Comparison of ENCODE assay signal across 10 mouse cellular contexts in the genomic region with DNA sequence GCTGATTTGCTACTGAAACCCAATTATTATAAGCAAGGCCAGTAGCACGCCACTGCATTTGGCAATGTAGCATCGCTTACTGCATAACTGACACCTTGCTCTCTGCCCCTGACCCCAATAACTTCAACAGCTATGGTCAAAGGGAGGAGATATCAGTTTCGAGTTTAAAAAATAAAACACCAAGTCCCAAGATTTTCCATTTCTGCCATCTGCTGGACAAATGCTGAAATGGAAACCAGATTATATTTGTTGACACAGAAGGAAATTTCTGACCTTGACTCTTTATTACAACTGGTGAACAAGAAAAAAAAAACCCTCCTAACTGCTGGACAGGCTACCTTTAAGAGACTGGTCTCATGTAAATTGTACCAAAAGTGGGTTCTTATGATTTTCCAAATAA. TPM values are rescaled to one million over a fixed set of nuclear protein-coding genes. Genes with fewer than 3 reads are reported as not detected.
DNase-seq lines count a peak whose midpoint lies in the region; ATAC-seq and TF ChIP-seq lines count a peak whose summit lies in the region.
"Had no signal": no experiment of that assay in that cellular context is flagged by ENCODE, and none has a peak within 500 bp of the region (broad histone marks: within the 10 kb centered on the region; RNA-seq: fewer than 3 reads in every experiment).

No protein-coding gene starts in this region.

- H3K4me3 ChIP-seq in heart, adult 2 months: no peak overlapping the region
- no peak overlapping the region for H3K4me3 ChIP-seq in heart, embryonic 12.5 days
- H3K4me3 ChIP-seq in liver, embryonic 14.5 days (ENCODE audit: insufficient read depth in 1 of 2, low read depth in 2 of 2, low read length in 2 of 2): no peak overlapping the region
- no peak overlapping the region for H3K4me3 ChIP-seq in forebrain, embryonic 13.5 days
- H3K4me3 ChIP-seq: hindbrain, embryonic 15.5 days had no signal

- no peak overlapping the region for H3K27ac ChIP-seq in heart, adult 2 months
- H3K27ac ChIP-seq in heart, embryonic 12.5 days (ENCODE audit: poor library complexity, severe bottlenecking): no peak overlapping the region
- H3K27ac ChIP-seq in liver, embryonic 14.5 days: no peak overlapping the region
- no peak overlapping the region for H3K27ac ChIP-seq in forebrain, embryonic 13.5 days
- H3K27ac ChIP-seq: hindbrain, embryonic 15.5 days had no signal

- no peak overlapping the region for H3K9ac ChIP-seq in heart, adult 2 months (ENCODE audit: low read depth, low read length)
- H3K9ac ChIP-seq in heart, embryonic 12.5 days: no peak overlapping the region
- no peak overlapping the region for H3K9ac ChIP-seq in liver, embryonic 14.5 days (replicated peaks)
- no peak overlapping the region for H3K9ac ChIP-seq in forebrain, embryonic 13.5 days
- H3K9ac ChIP-seq: hindbrain, embryonic 15.5 days had no signal

- no peaks in the 10 kb centered on the region for H3K79me2 ChIP-seq in heart, adult 2 months (replicated peaks; ENCODE audit: control insufficient read depth, insufficient read depth, low read length)

- TF ChIP-seq CTCF in heart, adult 2 months (IDR thresholded peaks at IDR 0.05): peak; percentile 72
- TF ChIP-seq CTCF in liver, embryonic 14.5 days (IDR thresholded peaks at IDR 0.05; ENCODE audit: low read depth): peak; percentile 7; the same call in 1 of the 2 replicates

- WGBS in heart, adult 2 months: 43% methylated on average over 3 of the region's 3 CpGs
- WGBS in heart, embryonic 12.5 days: 57% methylated on average over 3 of the region's 3 CpGs
- 48% methylated on average over 3 of the region's 3 CpGs for WGBS in liver, embryonic 14.5 days (ENCODE audit: insufficient replicate concordance)
- 60% methylated on average over 3 of the region's 3 CpGs for WGBS in forebrain, embryonic 13.5 days

- H3K4me1 ChIP-seq in heart, adult 2 months (ENCODE audit: control insufficient read depth, insufficient read depth, low read length): no peaks in the 10 kb centered on the region; the same call in 1 of the 2 replicates
- H3K4me1 ChIP-seq in heart, embryonic 12.5 days (replicated peaks): no peaks in the 10 kb centered on the region
- H3K4me1 ChIP-seq in liver, embryonic 14.5 days (replicated peaks; ENCODE audit: control insufficient read depth in 2 of 2, insufficient read depth in 2 of 2, low read length in 1 of 2): no peaks in the 10 kb centered on the region
- peaks cover 20% of the 10 kb centered on the region for H3K4me1 ChIP-seq in forebrain, embryonic 13.5 days

- no peaks in the 10 kb centered on the region for H3K27me3 ChIP-seq in heart, adult 2 months (ENCODE audit: control insufficient read depth, insufficient read depth, low read length)
- H3K27me3 ChIP-seq in heart, embryonic 12.5 days (replicated peaks): no peaks in the 10 kb centered on the region
- H3K27me3 ChIP-seq in liver, embryonic 14.5 days (ENCODE audit: control insufficient read depth, insufficient read depth, low read length): no peaks in the 10 kb centered on the region
- H3K27me3 ChIP-seq in forebrain, embryonic 13.5 days: no peaks in the 10 kb centered on the region
- H3K27me3 ChIP-seq: hindbrain, embryonic 15.5 days had no signal

- H3K4me2 ChIP-seq in heart, embryonic 12.5 days: no peak overlapping the region
- H3K4me2 ChIP-seq in liver, embryonic 14.5 days (ENCODE audit: low read depth): no peak overlapping the region
- H3K4me2 ChIP-seq in forebrain, embryonic 13.5 days: no peak overlapping the region
- H3K4me2 ChIP-seq: hindbrain, embryonic 15.5 days had no signal

- ATAC-seq in heart, embryonic 12.5 days (ENCODE audit: insufficient number of reproducible peaks, low FRiP score): no peak
- no peak for ATAC-seq in liver, embryonic 14.5 days (ENCODE audit: insufficient read depth)
- no peak for ATAC-seq in forebrain, embryonic 13.5 days

- TF ChIP-seq EP300 in heart, adult 2 months (IDR thresholded peaks at IDR 0.05; ENCODE audit: insufficient read depth, low read depth, low read length): no peak
- TF ChIP-seq EP300 in liver, embryonic 14.5 days (IDR thresholded peaks at IDR 0.05; ENCODE audit: low read depth): no peak

- no peaks in the 10 kb centered on the region for H3K9me3 ChIP-seq in heart, embryonic 12.5 days (replicated peaks)
- no peaks in the 10 kb centered on the region for H3K9me3 ChIP-seq in liver, embryonic 14.5 days (ENCODE audit: control insufficient read depth, low read length)
- no peaks in the 10 kb centered on the region for H3K9me3 ChIP-seq in forebrain, embryonic 13.5 days (replicated peaks)
- H3K9me3 ChIP-seq: hindbrain, embryonic 15.5 days had no signal

- no peak for TF ChIP-seq POLR2A in heart, adult 2 months (IDR thresholded peaks at IDR 0.05; ENCODE audit: insufficient read depth, low read depth, low read length)

- DNase-seq in heart, adult 2 months: no peak
- peak in 1 of 3 experiments; percentile 1 for DNase-seq in liver, embryonic 14.5 days (ENCODE audit: low read depth in 3 of 3, low spot score in 3 of 3)
- DNase-seq in liver (no peak), ZHBTc4 (ENCODE audit: low read depth, low spot score) (peak; percentile 23)
- DNase-seq in lung, postnatal 10 days: peak; percentile 49
- DNase-seq in left cerebral cortex, postnatal 10 days (ENCODE audit: extremely low spot score in 1 of 2, low spot score in 2 of 2): no peak

- intact Hi-C loops in heart, adult 2 months (cut with DNase I): loop anchor here (2.0 kb wide), 2 partner anchors 119 to 319 kb away; no protein-coding TSS in a partner anchor
- intact Hi-C loops in left cerebral cortex, postnatal 10 days (cut with DNase I): loop anchor here (5.0 kb wide), 1 partner anchor 118 kb away; no protein-coding TSS in a partner anchor

- no peaks in the 10 kb centered on the region for H3K36me3 ChIP-seq in heart, adult 2 months (ENCODE audit: control insufficient read depth, insufficient read depth, low read length)
- no peaks in the 10 kb centered on the region for H3K36me3 ChIP-seq in heart, embryonic 12.5 days
- no peaks in the 10 kb centered on the region for H3K36me3 ChIP-seq in liver, embryonic 14.5 days (replicated peaks; ENCODE audit: control insufficient read depth, insufficient read depth, low read depth)
- no peaks in the 10 kb centered on the region for H3K36me3 ChIP-seq in forebrain, embryonic 13.5 days (ENCODE audit: poor library complexity, severe bottlenecking)
- H3K36me3 ChIP-seq: hindbrain, embryonic 15.5 days had no signal

RNA-seq across cellular contexts. Expression of a gene that starts 18.9 kb away (rescaled TPM):
- not detected for total RNA-seq in heart, adult 2 months (2021)
- not detected in 2 replicates for polyA plus RNA-seq in heart, adult 2 months (2012; rRNA removed)
- polyA plus RNA-seq in heart, embryonic 12.5 days (2016; fragmentation: Nextera tagmentation; extraction: Ambion mirVana): not detected in 2 replicates
- not detected in 2 replicates for polyA plus RNA-seq in liver, embryonic 14.5 days (2012; rRNA removed)
- not detected in 2 replicates for polyA plus RNA-seq in liver, embryonic 14.5 days (2014; fragmentation: Nextera tagmentation; extraction: Ambion mirVana)
- polyA plus RNA-seq in forebrain, embryonic 13.5 days (2015; fragmentation: Nextera tagmentation; extraction: Ambion mirVana): not detected in 2 replicates
- total RNA-seq in left cerebral cortex, postnatal 10 days (2021): under 1 TPM; 0.56 to 0.77 TPM
- polyA plus RNA-seq: liver, embryonic 16.5 days had no signal

Comparison
In these comparisons a context has a peak if more than half of its experiments do, and no peak if none do; other contexts are left out.
1. DNase-seq: peak in ZHBTc4 (single experiment) and lung, postnatal 10 days (single experiment); none in heart, adult 2 months (0 of 2), liver (single experiment) and left cerebral cortex, postnatal 10 days (0 of 2).